8 mouse cellular contexts compared by ENCODE assay signal in genomic region chr8:87471603-87472270, GRCm38 (mm10). TPM values are rescaled to one million over a fixed set of nuclear protein-coding genes. Genes with fewer than 3 reads are reported as not detected.
DNase-seq lines count a peak whose midpoint lies in the region; ATAC-seq and TF ChIP-seq lines count a peak whose summit lies in the region.

No protein-coding gene starts in this region.

- ATAC-seq in heart, embryonic 12.5 days (ENCODE audit: insufficient number of reproducible peaks, low FRiP score) = peak; percentile 31
- ATAC-seq in forebrain, embryonic 11.5 days (replicated peaks; ENCODE audit: low FRiP score) = peak; percentile 51; the same call in 1 of the 2 replicates
- 0 out of 2 replicates have a peak, but pooled peaks have one; percentile 5 for ATAC-seq in limb, embryonic 14.5 days (ENCODE audit: low FRiP score, low read depth)
- no peak for ATAC-seq in frontal cortex, adult (ENCODE audit: low TSS enrichment)

- no peak overlapping the region for H3K9ac ChIP-seq in heart, embryonic 12.5 days
- H3K9ac ChIP-seq in forebrain, embryonic 11.5 days (ENCODE audit: low read length) = peak overlapping the region; percentile 62
- H3K9ac ChIP-seq in limb, embryonic 14.5 days (ENCODE audit: low read depth, low read length, severe bottlenecking) = peak overlapping the region; percentile 44

- intact Hi-C loops in heart, postnatal 25 days (cut with DNase I) = loop anchor here (10.0 kb wide), 1 partner anchor 537 kb away; no protein-coding TSS in a partner anchor

- H3K9me3 ChIP-seq in heart, embryonic 12.5 days (replicated peaks) = no peaks in the 10 kb centered on the region
- no peaks in the 10 kb centered on the region for H3K9me3 ChIP-seq in forebrain, embryonic 11.5 days (ENCODE audit: control insufficient read depth, low read length)
- no peaks in the 10 kb centered on the region for H3K9me3 ChIP-seq in limb, embryonic 14.5 days (ENCODE audit: control insufficient read depth, low read length)

- WGBS in heart, embryonic 12.5 days = under 1% methylated on average over 36 of the region's 36 CpGs
- 1% methylated on average over 34 of the region's 36 CpGs for WGBS in forebrain, embryonic 11.5 days
- under 1% methylated on average over 35 of the region's 36 CpGs for WGBS in limb, embryonic 14.5 days

- no peak for DNase-seq in heart, postnatal 25 days (ENCODE audit: low spot score)
- DNase-seq in R1 (ENCODE audit: low read depth, low spot score) = peak; percentile 27
- peak; percentile 71 for DNase-seq in forebrain, embryonic 11.5 days (ENCODE audit: low spot score)
- DNase-seq in limb, embryonic 14.5 days (ENCODE audit: low spot score) = no peak
- DNase-seq in testis, postnatal 14 days (ENCODE audit: low spot score) = peak; percentile 15
- DNase-seq in frontal cortex, postnatal 25 days (ENCODE audit: low spot score in 2 of 2) = no peak

- peak overlapping the region; percentile 61 for H3K4me3 ChIP-seq in heart, embryonic 12.5 days
- peak overlapping the region; percentile 57 for H3K4me3 ChIP-seq in forebrain, embryonic 11.5 days (ENCODE audit: low read depth, low read length)
- H3K4me3 ChIP-seq in limb, embryonic 14.5 days (replicated peaks; ENCODE audit: low read length) = peak overlapping the region; percentile 45

- H3K27ac ChIP-seq in heart, embryonic 12.5 days (ENCODE audit: poor library complexity, severe bottlenecking) = no peak overlapping the region
- 0 out of 2 replicates have a peak overlapping the region, but pooled peaks have one; percentile 20 for H3K27ac ChIP-seq in forebrain, embryonic 11.5 days (ENCODE audit: low read depth, low read length)
- no peak overlapping the region for H3K27ac ChIP-seq in limb, embryonic 14.5 days (replicated peaks; ENCODE audit: low read depth, low read length)

- no peaks in the 10 kb centered on the region for H3K36me3 ChIP-seq in heart, embryonic 12.5 days
- H3K36me3 ChIP-seq in forebrain, embryonic 11.5 days (ENCODE audit: control insufficient read depth, insufficient read depth, low read length) = no peaks in the 10 kb centered on the region
- H3K36me3 ChIP-seq in limb, embryonic 14.5 days (ENCODE audit: control insufficient read depth, insufficient read depth, low read length) = no peaks in the 10 kb centered on the region

- H3K4me1 ChIP-seq in heart, embryonic 12.5 days (replicated peaks) = peaks cover 42% of the 10 kb centered on the region
- H3K4me1 ChIP-seq in forebrain, embryonic 11.5 days (replicated peaks; ENCODE audit: control insufficient read depth, insufficient read depth, low read length) = peaks cover 15% of the 10 kb centered on the region; the same call in 1 of the 2 replicates
- peaks cover 35% of the 10 kb centered on the region for H3K4me1 ChIP-seq in limb, embryonic 14.5 days (ENCODE audit: control insufficient read depth, insufficient read depth, low read length)

- TF ChIP-seq POLR2A in limb, embryonic 14.5 days (IDR thresholded peaks at IDR 0.05; ENCODE audit: borderline replicate concordance, extremely low read depth, insufficient read depth, insufficient read length) = no peak

- H3K4me2 ChIP-seq in heart, embryonic 12.5 days = peak overlapping the region; percentile 99
- peak overlapping the region; percentile 83 for H3K4me2 ChIP-seq in forebrain, embryonic 11.5 days (ENCODE audit: low read depth, low read length, severe bottlenecking)
- peak overlapping the region; percentile 94 for H3K4me2 ChIP-seq in limb, embryonic 14.5 days (replicated peaks; ENCODE audit: low read depth, low read length, severe bottlenecking)

- peaks cover 85% of the 10 kb centered on the region for H3K27me3 ChIP-seq in heart, embryonic 12.5 days (replicated peaks)
- peaks cover 51% of the 10 kb centered on the region for H3K27me3 ChIP-seq in forebrain, embryonic 11.5 days (ENCODE audit: control insufficient read depth, insufficient read depth, low read length)
- peaks cover 81% of the 10 kb centered on the region for H3K27me3 ChIP-seq in limb, embryonic 14.5 days (ENCODE audit: control insufficient read depth, insufficient read depth, low read length)

RNA-seq across cellular contexts. Expression of gene Cbln1, which starts 0.7 kb away (rescaled TPM):
- 0.17 and 0.27 TPM in 2 replicates for polyA plus RNA-seq in heart, embryonic 12.5 days (2016; fragmentation: Nextera tagmentation; extraction: Ambion mirVana)
- under 1 TPM; 0.52 to 0.87 TPM for total RNA-seq in heart, postnatal 25 days (2021)
- 9.9 and 10.8 TPM in 2 replicates for polyA plus RNA-seq in forebrain, embryonic 11.5 days (2014; fragmentation: Nextera tagmentation; extraction: Ambion mirVana)
- 1.6 and 1.8 TPM in 2 replicates for polyA plus RNA-seq in limb, embryonic 14.5 days (2012; rRNA removed)
- 0.23 and 0.39 TPM in 2 replicates for polyA plus RNA-seq in limb, embryonic 14.5 days (2014; fragmentation: Nextera tagmentation; extraction: Ambion mirVana)

Comparison
In these comparisons a context has a peak if more than half of its experiments do, and no peak if none do; other contexts are left out.
1. DNase-seq: peak in R1 (single experiment), forebrain, embryonic 11.5 days (single experiment) and testis, postnatal 14 days (single experiment); none in heart, postnatal 25 days (single experiment), limb, embryonic 14.5 days (single experiment) and frontal cortex, postnatal 25 days (0 of 2).
2. Peak in every context shown above with its lines, with median percentiles within 50 percentile points of each other: H3K4me2 ChIP-seq and H3K4me3 ChIP-seq.